Mouse (Mus musculus) colon, adult 2 months (tissue): ENCODE results near the gene Agfg1. TPM values are rescaled to one million over a fixed set of nuclear protein-coding genes. Genes with fewer than 3 reads are reported as not detected.

Source experiments
- polyA plus RNA-seq: library from polyadenylated mRNA; depleted of rRNA; stranded (reverse); fragments of >200 nt; gene quantifications from 2 replicates; pipeline ENCODE4 v1.2.3, GENCODE M21; 2012; rRNA removed

Agfg1 gene
- 21.0 and 28.9 TPM in 2 replicates for polyA plus RNA-seq

DNA sequence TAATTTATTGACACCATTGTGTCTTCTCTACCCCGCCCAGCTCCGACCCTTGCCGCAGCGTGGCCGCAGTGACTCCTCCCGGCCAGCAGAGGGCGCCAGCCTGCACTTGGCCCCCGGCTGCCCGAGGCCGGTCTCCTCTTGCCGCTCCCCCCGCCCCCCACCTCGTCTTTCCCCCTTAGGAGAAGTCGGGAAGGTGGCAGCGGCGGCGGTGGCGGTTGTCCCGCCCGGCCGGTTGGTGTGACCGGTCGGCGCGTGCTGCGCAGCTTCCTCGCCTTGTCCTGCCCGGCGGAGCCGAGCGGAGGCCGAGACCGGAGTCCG lies at the start of gene Agfg1:
Gene Agfg1 (plus strand): TSS at position 188 of the 318 bp plus-strand sequence.

DNA sequence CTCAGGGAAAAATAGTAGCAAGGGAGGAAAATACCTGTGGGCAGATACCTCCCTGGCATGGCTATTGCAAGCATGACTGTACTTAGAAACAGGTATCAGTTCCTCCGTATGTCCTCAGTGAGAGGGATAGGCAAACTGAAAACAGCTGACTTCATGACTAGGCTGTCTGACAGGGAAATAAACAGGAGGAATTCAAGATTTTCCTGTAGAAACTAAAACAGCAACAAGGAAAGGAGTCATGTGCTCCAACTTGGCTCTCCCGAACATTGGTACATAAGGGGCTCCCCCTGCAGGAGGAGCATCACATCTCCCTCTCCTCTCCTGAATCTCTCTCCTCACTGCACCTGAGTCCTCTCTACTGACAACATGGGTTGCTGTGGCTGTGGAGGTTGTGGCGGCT lies 73.7 kb downstream of the Agfg1 start, which contains the start of gene A030005L19Rik:
Gene A030005L19Rik (plus strand): TSS at position 301 of the 400 bp plus-strand sequence.

DNA sequence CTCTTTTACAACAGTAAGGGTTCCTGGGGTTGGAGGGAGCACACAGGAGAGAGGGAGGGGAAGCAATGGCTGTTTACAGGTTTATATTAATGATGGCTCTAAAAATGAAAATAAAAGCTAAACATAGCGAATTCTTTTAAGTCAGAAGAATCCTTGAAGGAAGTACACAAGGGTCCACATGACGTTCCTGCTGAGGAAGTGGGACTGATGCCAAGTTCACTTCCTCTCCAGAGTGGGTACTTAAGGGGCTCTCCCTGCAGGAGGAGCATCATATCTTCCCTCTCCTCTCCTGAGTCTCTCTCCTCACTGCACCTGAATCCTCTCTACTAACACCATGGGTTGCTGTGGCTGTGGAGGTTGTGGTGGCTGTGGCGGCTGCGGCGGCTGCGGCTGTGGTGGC lies 85.4 kb downstream of the Agfg1 start, which contains the start of gene A030014E15Rik:
Gene A030014E15Rik (plus strand): TSS at position 268 of the 400 bp plus-strand sequence.

DNA sequence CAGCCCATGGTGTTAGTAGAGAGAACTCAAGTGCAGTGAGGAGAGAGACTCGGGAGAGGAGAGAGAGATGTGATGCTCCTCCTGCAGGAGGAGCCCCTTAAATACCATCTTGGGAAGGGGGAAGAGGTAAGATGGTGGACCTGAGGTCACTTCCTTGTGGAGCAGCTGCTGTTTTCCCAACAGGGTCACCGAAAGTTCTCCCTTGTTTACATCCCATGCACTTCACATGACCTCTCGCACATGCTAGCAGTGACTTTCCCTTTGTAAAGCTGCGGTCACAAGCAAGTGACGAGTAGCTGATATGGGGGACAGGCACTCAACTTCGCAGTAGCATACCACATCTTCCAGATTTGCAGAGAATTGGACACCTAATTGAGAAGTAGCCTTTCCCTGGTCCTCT lies 92.0 kb downstream of the Agfg1 start, which contains the start of gene Gm6217:
Gene Gm6217 (minus strand): TSS at position 74 of the 400 bp plus-strand sequence.

DNA sequence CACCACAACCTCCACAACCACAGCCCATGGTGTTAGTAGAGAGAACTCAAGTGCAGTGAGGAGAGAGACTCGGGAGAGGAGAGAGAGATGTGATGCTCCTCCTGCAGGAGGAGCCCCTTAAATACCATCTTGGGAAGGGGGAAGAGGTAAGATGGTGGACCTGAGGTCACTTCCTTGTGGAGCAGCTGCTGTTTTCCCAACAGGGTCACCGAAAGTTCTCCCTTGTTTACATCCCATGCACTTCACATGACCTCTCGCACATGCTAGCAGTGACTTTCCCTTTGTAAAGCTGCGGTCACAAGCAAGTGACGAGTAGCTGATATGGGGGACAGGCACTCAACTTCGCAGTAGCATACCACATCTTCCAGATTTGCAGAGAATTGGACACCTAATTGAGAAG lies 104.0 kb downstream of the Agfg1 start, which contains the start of gene A030003K21Rik:
Gene A030003K21Rik (minus strand): TSS at position 94 of the 400 bp plus-strand sequence.

Other genes starting within 250 kb of the Agfg1 start
- gene Mff, start 114.6 kb upstream of the Agfg1 start, polyA plus RNA-seq, result 46.4 and 62.3 TPM in 2 replicates
- gene Tm4sf20, start 71.0 kb upstream of the Agfg1 start, polyA plus RNA-seq, result 71.0 and 88.4 TPM in 2 replicates
- 1.1 and 1.7 TPM in 2 replicates for gene Gm47791, start 68.2 kb upstream of the Agfg1 start, polyA plus RNA-seq
- 0.90 and 0.91 TPM in 2 replicates for gene A030005L19Rik, start 73.8 kb downstream of the Agfg1 start, polyA plus RNA-seq
- gene A030014E15Rik, start 85.4 kb downstream of the Agfg1 start, polyA plus RNA-seq, result not detected in 2 replicates
- not detected in 2 replicates for gene Gm6217, start 91.9 kb downstream of the Agfg1 start, polyA plus RNA-seq
- not detected in 2 replicates for gene A030003K21Rik, start 103.9 kb downstream of the Agfg1 start, polyA plus RNA-seq
- not detected in 2 replicates for gene Gm7544, start 116.5 kb downstream of the Agfg1 start, polyA plus RNA-seq
- not detected in 2 replicates for gene Gm47955, start 120.8 kb downstream of the Agfg1 start, polyA plus RNA-seq
- gene Gm47959, start 161.1 kb downstream of the Agfg1 start, polyA plus RNA-seq, result not detected in 2 replicates
- gene Slc19a3, start 199.0 kb downstream of the Agfg1 start, polyA plus RNA-seq, result 0.10 and 0.25 TPM in 2 replicates
- gene Krtap28-10, start 203.0 kb downstream of the Agfg1 start, polyA plus RNA-seq, result not detected in 2 replicates
- gene Gm47969, start 205.4 kb downstream of the Agfg1 start, polyA plus RNA-seq, result not detected in 2 replicates
- not detected in 2 replicates for gene A030005K14Rik, start 219.9 kb downstream of the Agfg1 start, polyA plus RNA-seq
- not detected in 2 replicates for gene Krtap28-13, start 221.4 kb downstream of the Agfg1 start, polyA plus RNA-seq